Mouse (Mus musculus): ENCODE measurements at regions not wholly inside any gene's neighbourhood (a gene's known extent, or its start where the extent isn't known, plus 50 kb on each side); places are given as distances from the start of the nearest gene placed in this dataset.

GRCm38 (mm10) chr3:120733332-120733731 lies 438.2 kb downstream of the Rwdd3 start:
- no peak for TF ChIP-seq MYOD1 (IDR thresholded peaks at IDR 0.05; ENCODE audit: control insufficient read depth, insufficient read length, low read depth)
- no peak for TF ChIP-seq FOSL1 (IDR thresholded peaks at IDR 0.05; ENCODE audit: insufficient read depth, low read length, poor library complexity, severe bottlenecking)
- TF ChIP-seq MAX (IDR thresholded peaks at IDR 0.05): no peak
- no peak for TF ChIP-seq CTCF (IDR thresholded peaks at IDR 0.05; ENCODE audit: control insufficient read depth, insufficient read depth, insufficient read length)
- TF ChIP-seq USF1 (IDR thresholded peaks at IDR 0.05; ENCODE audit: low read depth): no peak
- TF ChIP-seq CEBPB (IDR thresholded peaks at IDR 0.05; ENCODE audit: low read depth): no peak
- TF ChIP-seq MYOG (IDR thresholded peaks at IDR 0.05; ENCODE audit: control insufficient read depth, extremely low read depth, insufficient read length): no peak

Data from C2C12 (cell line).